Mouse (Mus musculus): ENCODE data around the gene Twf2. TPM values are rescaled to one million over a fixed set of nuclear protein-coding genes. Genes with fewer than 3 reads are reported as not detected.

The Twf2 gene
- total and polyA plus RNA-seq, 3 experiments, result 182 to 251 (median 219) TPM

GRCm38 (mm10) chr9:106250245-106250644 lies 47.3 kb downstream of the Twf2 start:
- WGBS, result 45% methylated on average over 4 of the region's 4 CpGs
- TF ChIP-seq EP300 (IDR thresholded peaks at IDR 0.05; ENCODE audit: insufficient read depth, low read depth, low read length), result no peak
- TF ChIP-seq POLR2A (IDR thresholded peaks at IDR 0.05; ENCODE audit: insufficient read depth, low read depth, low read length), result no peak
- no peak for TF ChIP-seq CTCF (IDR thresholded peaks at IDR 0.05)
- no peak overlapping the region for H3K4me3 ChIP-seq
- H3K79me2 ChIP-seq (replicated peaks; ENCODE audit: control insufficient read depth, insufficient read depth, low read length), result peaks cover 2% of the 10 kb centered on the region; the same call in 1 of the 2 replicates
- H3K36me3 ChIP-seq (ENCODE audit: control insufficient read depth, insufficient read depth, low read length), result no peaks in the 10 kb centered on the region
- intact Hi-C loops (cut with DNase I), result no loop called here
- peaks cover 6% of the 10 kb centered on the region for H3K4me1 ChIP-seq (ENCODE audit: control insufficient read depth, insufficient read depth, low read length)
- H3K27me3 ChIP-seq (ENCODE audit: control insufficient read depth, insufficient read depth, low read length), result no peaks in the 10 kb centered on the region
- H3K27ac ChIP-seq, result peak overlapping the region; percentile 31; the same call in 1 of the 2 replicates
- no peak overlapping the region for H3K9ac ChIP-seq (ENCODE audit: low read depth, low read length)
- peak in 1 of 2 experiments; percentile 48 for DNase-seq

- H3K9ac ChIP-seq (ENCODE audit: low read depth, low read length), result no peak overlapping the region
- H3K79me2 ChIP-seq (replicated peaks; ENCODE audit: control insufficient read depth, insufficient read depth, low read length), result peaks cover 2% of the 10 kb centered on the region; the same call in 1 of the 2 replicates
- no peak overlapping the region for H3K4me3 ChIP-seq
- TF ChIP-seq CTCF (IDR thresholded peaks at IDR 0.05) (no peak), EP300 (IDR thresholded peaks at IDR 0.05; ENCODE audit: insufficient read depth, low read depth, low read length) (no peak), POLR2A (IDR thresholded peaks at IDR 0.05; ENCODE audit: insufficient read depth, low read depth, low read length) (no peak)
- intact Hi-C loops (cut with DNase I), result no loop called here
- peaks cover 6% of the 10 kb centered on the region for H3K4me1 ChIP-seq (ENCODE audit: control insufficient read depth, insufficient read depth, low read length)
- no peaks in the 10 kb centered on the region for H3K36me3 ChIP-seq (ENCODE audit: control insufficient read depth, insufficient read depth, low read length)
- no peak for DNase-seq
- 74% methylated on average over 8 of the region's 8 CpGs for WGBS
- no peaks in the 10 kb centered on the region for H3K27me3 ChIP-seq (ENCODE audit: control insufficient read depth, insufficient read depth, low read length)
- H3K27ac ChIP-seq, result no peak overlapping the region
These were observed 48.2 kb downstream of the Twf2 start for GRCm38 (mm10) chr9:106251066-106251465.

GRCm38 (mm10) chr9:106254001-106254400 lies 51.1 kb downstream of the Twf2 start:
- no peak overlapping the region for H3K4me3 ChIP-seq
- no peaks in the 10 kb centered on the region for H3K4me1 ChIP-seq (ENCODE audit: control insufficient read depth, insufficient read depth, low read length)
- 39% methylated on average over 2 of the region's 2 CpGs for WGBS
- H3K27me3 ChIP-seq (ENCODE audit: control insufficient read depth, insufficient read depth, low read length), result no peaks in the 10 kb centered on the region
- H3K79me2 ChIP-seq (replicated peaks; ENCODE audit: control insufficient read depth, insufficient read depth, low read length), result no peaks in the 10 kb centered on the region
- no peak overlapping the region for H3K9ac ChIP-seq (ENCODE audit: low read depth, low read length)
- DNase-seq, result no peak
- intact Hi-C loops (cut with DNase I), result no loop called here
- H3K27ac ChIP-seq, result no peak overlapping the region
- TF ChIP-seq EP300 (IDR thresholded peaks at IDR 0.05; ENCODE audit: insufficient read depth, low read depth, low read length) (no peak), CTCF (IDR thresholded peaks at IDR 0.05) (no peak), POLR2A (IDR thresholded peaks at IDR 0.05; ENCODE audit: insufficient read depth, low read depth, low read length) (no peak)
- no peaks in the 10 kb centered on the region for H3K36me3 ChIP-seq (ENCODE audit: control insufficient read depth, insufficient read depth, low read length)

GRCm38 (mm10) chr9:106258412-106258811 lies 55.5 kb downstream of the Twf2 start:
- H3K36me3 ChIP-seq (ENCODE audit: control insufficient read depth, insufficient read depth, low read length), result no peaks in the 10 kb centered on the region
- no peak overlapping the region for H3K9ac ChIP-seq (ENCODE audit: low read depth, low read length)
- TF ChIP-seq EP300 (IDR thresholded peaks at IDR 0.05; ENCODE audit: insufficient read depth, low read depth, low read length) (no peak), POLR2A (IDR thresholded peaks at IDR 0.05; ENCODE audit: insufficient read depth, low read depth, low read length) (no peak), CTCF (IDR thresholded peaks at IDR 0.05) (no peak)
- 79% methylated on average over 4 of the region's 4 CpGs for WGBS
- H3K4me1 ChIP-seq (ENCODE audit: control insufficient read depth, insufficient read depth, low read length), result no peaks in the 10 kb centered on the region
- intact Hi-C loops (cut with DNase I), result no loop called here
- no peak overlapping the region for H3K4me3 ChIP-seq
- H3K27me3 ChIP-seq (ENCODE audit: control insufficient read depth, insufficient read depth, low read length), result no peaks in the 10 kb centered on the region
- no peaks in the 10 kb centered on the region for H3K79me2 ChIP-seq (replicated peaks; ENCODE audit: control insufficient read depth, insufficient read depth, low read length)
- no peak for DNase-seq
- no peak overlapping the region for H3K27ac ChIP-seq

GRCm38 (mm10) chr9:106258990-106259389 lies 56.1 kb downstream of the Twf2 start:
- no peaks in the 10 kb centered on the region for H3K4me1 ChIP-seq (ENCODE audit: control insufficient read depth, insufficient read depth, low read length)
- 52% methylated on average over 5 of the region's 5 CpGs for WGBS
- no peak for TF ChIP-seq POLR2A (IDR thresholded peaks at IDR 0.05; ENCODE audit: insufficient read depth, low read depth, low read length)
- no peak for TF ChIP-seq CTCF (IDR thresholded peaks at IDR 0.05)
- no peak for TF ChIP-seq EP300 (IDR thresholded peaks at IDR 0.05; ENCODE audit: insufficient read depth, low read depth, low read length)
- no peak overlapping the region for H3K27ac ChIP-seq
- H3K4me3 ChIP-seq, result no peak overlapping the region
- no peaks in the 10 kb centered on the region for H3K27me3 ChIP-seq (ENCODE audit: control insufficient read depth, insufficient read depth, low read length)
- no peaks in the 10 kb centered on the region for H3K79me2 ChIP-seq (replicated peaks; ENCODE audit: control insufficient read depth, insufficient read depth, low read length)
- intact Hi-C loops (cut with DNase I), result no loop called here
- no peaks in the 10 kb centered on the region for H3K36me3 ChIP-seq (ENCODE audit: control insufficient read depth, insufficient read depth, low read length)
- H3K9ac ChIP-seq (ENCODE audit: low read depth, low read length), result no peak overlapping the region
- no peak for DNase-seq

GRCm38 (mm10) chr9:106261058-106261457 lies 58.1 kb downstream of the Twf2 start:
- Histone ChIP-seq H3K79me2 (replicated peaks; ENCODE audit: control insufficient read depth, insufficient read depth, low read length) (no peaks in the 10 kb centered on the region), H3K27me3 (ENCODE audit: control insufficient read depth, insufficient read depth, low read length) (no peaks in the 10 kb centered on the region), H3K9ac (ENCODE audit: low read depth, low read length) (no peak overlapping the region), H3K27ac (no peak overlapping the region), H3K4me1 (ENCODE audit: control insufficient read depth, insufficient read depth, low read length) (no peaks in the 10 kb centered on the region), H3K36me3 (ENCODE audit: control insufficient read depth, insufficient read depth, low read length) (no peaks in the 10 kb centered on the region), H3K4me3 (no peak overlapping the region)
- 88% methylated on average over 6 of the region's 6 CpGs for WGBS
- intact Hi-C loops (cut with DNase I), result no loop called here
- no peak for DNase-seq
- TF ChIP-seq POLR2A (IDR thresholded peaks at IDR 0.05; ENCODE audit: insufficient read depth, low read depth, low read length) (no peak), CTCF (IDR thresholded peaks at IDR 0.05) (no peak), EP300 (IDR thresholded peaks at IDR 0.05; ENCODE audit: insufficient read depth, low read depth, low read length) (no peak)
